Mouse (Mus musculus): Measurements from ENCODE around the gene Pagr1b.

DNA sequence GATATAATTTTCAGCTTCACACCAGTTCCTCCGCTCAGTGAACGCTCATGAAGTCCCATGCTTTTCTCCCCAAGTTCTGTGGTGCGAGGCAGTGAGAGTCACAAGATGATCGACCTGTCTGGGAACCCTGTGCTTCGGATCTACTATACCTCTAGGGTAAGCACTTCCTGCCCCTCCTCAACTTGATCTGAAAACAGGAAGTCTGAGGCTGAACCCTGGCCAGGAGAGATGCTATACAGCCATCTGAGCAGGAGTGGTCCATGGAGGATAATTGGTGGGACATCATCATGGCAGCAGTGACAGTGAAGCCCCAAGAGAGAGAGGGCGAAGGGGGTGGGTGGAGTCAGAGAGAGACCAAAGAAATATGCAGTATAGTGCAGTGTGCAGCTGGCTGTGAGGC, 37.4 kb downstream of the Pagr1b start:
- no peak; the same call in 1 of the 2 replicates for TF ChIP-seq POLR2A (IDR thresholded peaks at IDR 0.05; ENCODE audit: low read depth, low read length)
- TF ChIP-seq CTCF (IDR thresholded peaks at IDR 0.05; ENCODE audit: extremely low read depth, insufficient read depth, insufficient read length, insufficient replicate concordance): no peak
